Mouse (Mus musculus): Measurements from ENCODE around the gene Naxd. TPM values are rescaled to one million over a fixed set of nuclear protein-coding genes. Genes with fewer than 3 reads are reported as not detected.
A peak's percentile ranks its signal among the peaks of the same experiment; 100 is the strongest.

Naxd gene
- polyA plus RNA-seq, 1 experiment from 2014 or later, result 70.0 TPM

GRCm38 (mm10) chr8:11513247-11513646 lies 15.9 kb downstream of the Naxd start:
- Histone ChIP-seq H3K9ac (no peak overlapping the region), H3K27me3 (no peaks in the 10 kb centered on the region), H3K27ac (no peak overlapping the region), H3K36me3 (peaks cover 58% of the 10 kb centered on the region), H3K4me3 (no peak overlapping the region), H3K4me1 (replicated peaks) (0 out of 2 replicates have a peak, but pooled peaks cover 15% of the 10 kb centered on the region), H3K4me2 (no peak overlapping the region), H3K9me3 (replicated peaks) (no peaks in the 10 kb centered on the region)
- 87% methylated on average over 5 of the region's 5 CpGs for WGBS
- no peak for ATAC-seq (replicated peaks; ENCODE audit: insufficient number of reproducible peaks, insufficient read depth, low FRiP score, low read depth)

- Histone ChIP-seq H3K4me2 (no peak overlapping the region), H3K27ac (no peak overlapping the region), H3K27me3 (no peaks in the 10 kb centered on the region), H3K4me1 (replicated peaks) (0 out of 2 replicates have a peak, but pooled peaks cover 11% of the 10 kb centered on the region), H3K4me3 (no peak overlapping the region), H3K9me3 (replicated peaks) (no peaks in the 10 kb centered on the region), H3K36me3 (peaks cover 41% of the 10 kb centered on the region), H3K9ac (no peak overlapping the region)
- WGBS, result 90% methylated on average over 9 of the region's 9 CpGs
- no peak for ATAC-seq (replicated peaks; ENCODE audit: insufficient number of reproducible peaks, insufficient read depth, low FRiP score, low read depth)
These were observed 19.0 kb downstream of the Naxd start for GRCm38 (mm10) chr8:11516292-11516691.

GRCm38 (mm10) chr8:11517366-11518055 lies 20.2 kb downstream of the Naxd start:
- H3K9me3 ChIP-seq (replicated peaks), result no peaks in the 10 kb centered on the region
- H3K27me3 ChIP-seq, result no peaks in the 10 kb centered on the region
- no peaks in the 10 kb centered on the region for H3K4me1 ChIP-seq (replicated peaks)
- H3K4me3 ChIP-seq, result no peak overlapping the region
- no peak overlapping the region for H3K27ac ChIP-seq
- H3K36me3 ChIP-seq, result peaks cover 31% of the 10 kb centered on the region
- H3K4me2 ChIP-seq, result no peak overlapping the region
- ATAC-seq (replicated peaks; ENCODE audit: insufficient number of reproducible peaks, insufficient read depth, low FRiP score, low read depth), result no peak
- 84% methylated on average over 16 of the region's 16 CpGs for WGBS
- H3K9ac ChIP-seq, result no peak overlapping the region

GRCm38 (mm10) chr8:11518056-11518396 lies 20.7 kb downstream of the Naxd start:
- H3K4me3 ChIP-seq, result no peak overlapping the region
- H3K4me2 ChIP-seq, result no peak overlapping the region
- no peaks in the 10 kb centered on the region for H3K27me3 ChIP-seq
- no peaks in the 10 kb centered on the region for H3K9me3 ChIP-seq (replicated peaks)
- H3K9ac ChIP-seq, result no peak overlapping the region
- ATAC-seq (replicated peaks; ENCODE audit: insufficient number of reproducible peaks, insufficient read depth, low FRiP score, low read depth), result no peak
- peaks cover 26% of the 10 kb centered on the region for H3K36me3 ChIP-seq
- 88% methylated on average over 6 of the region's 6 CpGs for WGBS
- H3K27ac ChIP-seq, result no peak overlapping the region
- no peaks in the 10 kb centered on the region for H3K4me1 ChIP-seq (replicated peaks)

GRCm38 (mm10) chr8:11518676-11519075 lies 21.4 kb downstream of the Naxd start:
- H3K27me3 ChIP-seq, result no peaks in the 10 kb centered on the region
- H3K4me3 ChIP-seq, result no peak overlapping the region
- 82% methylated on average over 11 of the region's 11 CpGs for WGBS
- ATAC-seq (replicated peaks; ENCODE audit: insufficient number of reproducible peaks, insufficient read depth, low FRiP score, low read depth), result no peak
- H3K4me2 ChIP-seq, result no peak overlapping the region
- no peak overlapping the region for H3K27ac ChIP-seq
- H3K9me3 ChIP-seq (replicated peaks), result no peaks in the 10 kb centered on the region
- peaks cover 20% of the 10 kb centered on the region; the same call in 1 of the 2 replicates for H3K36me3 ChIP-seq
- no peaks in the 10 kb centered on the region for H3K4me1 ChIP-seq (replicated peaks)
- H3K9ac ChIP-seq, result no peak overlapping the region

- 78% methylated on average over 3 of the region's 3 CpGs for WGBS
- H3K36me3 ChIP-seq, result peaks cover 13% of the 10 kb centered on the region; the same call in 1 of the 2 replicates
- no peak overlapping the region for H3K4me2 ChIP-seq
- H3K27me3 ChIP-seq, result no peaks in the 10 kb centered on the region
- H3K4me1 ChIP-seq (replicated peaks), result no peaks in the 10 kb centered on the region
- no peak overlapping the region for H3K4me3 ChIP-seq
- H3K27ac ChIP-seq, result no peak overlapping the region
- H3K9ac ChIP-seq, result no peak overlapping the region
- no peaks in the 10 kb centered on the region for H3K9me3 ChIP-seq (replicated peaks)
- ATAC-seq (replicated peaks; ENCODE audit: insufficient number of reproducible peaks, insufficient read depth, low FRiP score, low read depth), result no peak
These were observed 26.0 kb downstream of the Naxd start for GRCm38 (mm10) chr8:11523331-11523730.

GRCm38 (mm10) chr8:11530155-11530770 lies 33.0 kb downstream of the Naxd start:
- WGBS, result 79% methylated on average over 18 of the region's 18 CpGs
- no peak overlapping the region for H3K27ac ChIP-seq
- H3K4me2 ChIP-seq, result no peak overlapping the region
- no peaks in the 10 kb centered on the region for H3K27me3 ChIP-seq
- no peak overlapping the region for H3K9ac ChIP-seq
- no peaks in the 10 kb centered on the region for H3K9me3 ChIP-seq (replicated peaks)
- ATAC-seq (replicated peaks; ENCODE audit: insufficient number of reproducible peaks, insufficient read depth, low FRiP score, low read depth), result 0 out of 2 replicates have a peak, but pooled peaks have one; percentile 22
- peaks cover 16% of the 10 kb centered on the region; the same call in 1 of the 2 replicates for H3K36me3 ChIP-seq
- no peak overlapping the region for H3K4me3 ChIP-seq
- H3K4me1 ChIP-seq (replicated peaks), result no peaks in the 10 kb centered on the region

- Histone ChIP-seq H3K4me3 (no peak overlapping the region), H3K4me1 (replicated peaks) (no peaks in the 10 kb centered on the region), H3K9ac (no peak overlapping the region), H3K27me3 (no peaks in the 10 kb centered on the region), H3K36me3 (peaks cover 16% of the 10 kb centered on the region; the same call in 1 of the 2 replicates), H3K4me2 (no peak overlapping the region), H3K27ac (no peak overlapping the region), H3K9me3 (replicated peaks) (no peaks in the 10 kb centered on the region)
- no peak for ATAC-seq (replicated peaks; ENCODE audit: insufficient number of reproducible peaks, insufficient read depth, low FRiP score, low read depth)
- WGBS, result 71% methylated on average over 4 of the region's 4 CpGs
These were observed 33.5 kb downstream of the Naxd start for GRCm38 (mm10) chr8:11530849-11531248.

GRCm38 (mm10) chr8:11534494-11534893 lies 37.2 kb downstream of the Naxd start:
- H3K4me2 ChIP-seq, result no peak overlapping the region
- H3K4me3 ChIP-seq, result no peak overlapping the region
- no peak overlapping the region for H3K27ac ChIP-seq
- H3K4me1 ChIP-seq (replicated peaks), result no peaks in the 10 kb centered on the region
- H3K36me3 ChIP-seq, result peaks cover 23% of the 10 kb centered on the region; the same call in 1 of the 2 replicates
- ATAC-seq (replicated peaks; ENCODE audit: insufficient number of reproducible peaks, insufficient read depth, low FRiP score, low read depth), result no peak
- no peaks in the 10 kb centered on the region for H3K27me3 ChIP-seq
- H3K9ac ChIP-seq, result no peak overlapping the region
- no peaks in the 10 kb centered on the region for H3K9me3 ChIP-seq (replicated peaks)
- WGBS, result 64% methylated on average over 9 of the region's 9 CpGs

- Histone ChIP-seq H3K4me2 (no peak overlapping the region), H3K9ac (no peak overlapping the region), H3K4me1 (replicated peaks) (no peaks in the 10 kb centered on the region), H3K36me3 (peaks cover 34% of the 10 kb centered on the region), H3K27ac (no peak overlapping the region), H3K27me3 (no peaks in the 10 kb centered on the region), H3K4me3 (no peak overlapping the region), H3K9me3 (replicated peaks) (no peaks in the 10 kb centered on the region)
- WGBS, result 90% methylated on average over 4 of the region's 4 CpGs
- no peak for ATAC-seq (replicated peaks; ENCODE audit: insufficient number of reproducible peaks, insufficient read depth, low FRiP score, low read depth)
These were observed 41.7 kb downstream of the Naxd start for GRCm38 (mm10) chr8:11539049-11539448.

GRCm38 (mm10) chr8:11540182-11540581 lies 42.9 kb downstream of the Naxd start:
- no peaks in the 10 kb centered on the region for H3K27me3 ChIP-seq
- no peaks in the 10 kb centered on the region for H3K9me3 ChIP-seq (replicated peaks)
- H3K36me3 ChIP-seq, result peaks cover 34% of the 10 kb centered on the region
- 92% methylated on average over 8 of the region's 8 CpGs for WGBS
- no peak for ATAC-seq (replicated peaks; ENCODE audit: insufficient number of reproducible peaks, insufficient read depth, low FRiP score, low read depth)
- no peaks in the 10 kb centered on the region for H3K4me1 ChIP-seq (replicated peaks)
- no peak overlapping the region for H3K4me3 ChIP-seq
- no peak overlapping the region for H3K27ac ChIP-seq
- H3K9ac ChIP-seq, result no peak overlapping the region
- no peak overlapping the region for H3K4me2 ChIP-seq

- ATAC-seq (replicated peaks; ENCODE audit: insufficient number of reproducible peaks, insufficient read depth, low FRiP score, low read depth), result no peak
- H3K4me2 ChIP-seq, result no peak overlapping the region
- peaks cover 30% of the 10 kb centered on the region for H3K36me3 ChIP-seq
- no peak overlapping the region for H3K4me3 ChIP-seq
- H3K9ac ChIP-seq, result no peak overlapping the region
- H3K27me3 ChIP-seq, result no peaks in the 10 kb centered on the region
- H3K9me3 ChIP-seq (replicated peaks), result no peaks in the 10 kb centered on the region
- H3K27ac ChIP-seq, result no peak overlapping the region
- WGBS, result 77% methylated on average over 12 of the region's 12 CpGs
- no peaks in the 10 kb centered on the region for H3K4me1 ChIP-seq (replicated peaks)
These were observed 44.7 kb downstream of the Naxd start for GRCm38 (mm10) chr8:11542031-11542430.

Measured in heart, embryonic 15.5 days (tissue).